Mouse (Mus musculus) liver (tissue): ENCODE data around the gene Ushbp1.
"Not testable (repeated sequence)": the region's sequence is repeated elsewhere in the genome, so short reads cannot be mapped to it uniquely, and the experiment has no call there.

Experiments used
- DNase-seq: peaks from one replicate; pipeline ENCODE4 v3.0.0-alpha.2; 2020; ENCODE audit warnings: mixed read lengths

The Ushbp1 gene

GRCm38 (mm10) chr8:71395629-71396028 lies at the start of gene Ushbp1:
TSS of gene Ushbp1 (minus strand) at chr8:71395802.
- no peak for DNase-seq

GRCm38 (mm10) chr8:71445096-71445495 lies 49.5 kb upstream of the Ushbp1 start:
- DNase-seq = no peak

- DNase-seq = peak; percentile 49
Observed at GRCm38 (mm10) chr8:71441404-71441803, 45.8 kb upstream of the Ushbp1 start.

GRCm38 (mm10) chr8:71437041-71437440 lies 41.4 kb upstream of the Ushbp1 start:
- DNase-seq = no peak

DNA sequence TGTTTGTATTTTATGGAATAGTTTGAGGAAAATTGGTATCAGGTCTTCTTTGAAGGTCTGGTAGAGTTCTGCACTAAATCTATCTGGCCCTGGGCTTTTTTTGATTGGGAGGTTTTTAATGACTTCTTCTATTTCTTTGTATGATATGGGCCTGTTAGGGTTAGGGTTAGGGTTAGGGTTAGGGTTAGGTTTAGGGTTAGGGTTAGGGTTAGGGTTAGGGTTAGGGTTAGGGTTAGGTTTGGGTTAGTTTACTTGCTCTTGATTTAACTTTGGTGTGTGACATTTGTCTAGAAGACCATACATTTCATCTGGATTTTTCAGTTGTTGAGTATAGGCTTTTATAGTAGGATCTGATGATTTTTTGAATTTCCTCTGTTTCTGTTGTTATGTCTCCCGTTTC lies 37.3 kb upstream of the Ushbp1 start:
- not testable (repeated sequence) for DNase-seq

DNA sequence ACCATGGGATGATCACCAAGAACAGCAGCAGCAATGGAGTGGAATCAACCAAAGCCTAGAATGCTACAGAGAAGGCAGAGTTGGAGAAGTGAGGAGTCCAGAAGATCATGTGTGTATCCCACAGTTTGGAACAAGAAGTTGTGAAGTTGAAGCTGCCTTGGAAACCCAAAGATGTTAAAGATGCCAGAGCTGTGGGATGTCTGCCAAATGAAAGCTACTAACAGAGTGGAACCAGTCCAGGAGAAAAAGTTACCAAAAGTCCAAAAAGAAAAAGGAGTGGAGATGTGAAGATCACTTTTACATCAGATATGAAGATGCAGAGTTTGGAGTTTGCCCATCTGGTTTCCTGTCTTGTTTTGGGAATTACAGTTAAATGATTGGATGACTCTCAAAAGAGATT lies 26.5 kb upstream of the Ushbp1 start:
- no peak for DNase-seq

GRCm38 (mm10) chr8:71411535-71412273 lies 16.1 kb upstream of the Ushbp1 start:
- no peak for DNase-seq

GRCm38 (mm10) chr8:71408231-71408630 lies 12.6 kb upstream of the Ushbp1 start:
- no peak for DNase-seq

GRCm38 (mm10) chr8:71407441-71407840 lies 11.8 kb upstream of the Ushbp1 start:
- no peak for DNase-seq

GRCm38 (mm10) chr8:71406099-71407015 lies 10.8 kb upstream of the Ushbp1 start:
- DNase-seq = peak; percentile 88

- DNase-seq = peak; percentile 98
Observed at GRCm38 (mm10) chr8:71405401-71406098, 9.9 kb upstream of the Ushbp1 start, which contains the start of gene Ankle1. TSS of gene Ankle1 (plus strand) at chr8:71406010.

DNA sequence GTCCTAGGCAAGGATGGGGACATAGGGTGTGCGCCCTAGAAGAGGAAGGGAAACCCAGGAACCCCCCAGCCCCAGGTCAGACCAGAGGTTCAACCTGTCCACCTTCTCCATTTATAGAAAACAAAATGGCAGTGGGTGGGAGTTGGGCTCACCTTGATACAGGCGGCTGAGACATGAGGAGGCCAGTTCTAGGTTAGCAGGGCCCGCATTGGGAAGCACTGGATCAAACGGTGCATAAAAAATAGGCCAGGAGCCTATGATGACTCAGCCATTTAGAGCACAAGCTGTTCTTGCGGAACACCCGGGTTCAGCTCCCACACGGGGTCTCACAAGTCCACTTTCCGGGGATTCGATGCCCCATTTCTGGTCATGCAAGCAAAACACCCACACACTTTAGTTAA lies 9.3 kb upstream of the Ushbp1 start:
- no peak for DNase-seq

DNA sequence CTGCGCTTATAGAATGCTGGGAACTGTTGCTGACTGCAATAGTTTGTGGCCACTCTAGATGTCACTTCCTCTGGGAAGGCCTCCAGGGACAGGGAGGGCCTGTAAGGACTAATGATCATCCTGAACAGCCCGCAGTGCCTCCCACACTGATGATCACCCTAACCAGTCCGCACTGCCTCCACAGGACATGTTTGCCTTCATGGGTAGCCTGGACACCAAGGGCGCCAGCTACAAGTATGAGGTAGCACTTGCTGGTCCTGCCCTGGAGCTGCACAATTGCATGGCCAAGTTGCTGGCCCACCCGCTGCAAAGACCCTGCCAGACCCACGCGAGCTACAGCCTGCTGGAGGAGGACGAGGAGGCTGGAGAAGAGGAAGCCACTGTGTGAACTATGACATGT lies 8.4 kb upstream of the Ushbp1 start:
- no peak for DNase-seq

- DNase-seq = peak; percentile 1
Observed at GRCm38 (mm10) chr8:71403107-71403885, 7.7 kb upstream of the Ushbp1 start.

DNA sequence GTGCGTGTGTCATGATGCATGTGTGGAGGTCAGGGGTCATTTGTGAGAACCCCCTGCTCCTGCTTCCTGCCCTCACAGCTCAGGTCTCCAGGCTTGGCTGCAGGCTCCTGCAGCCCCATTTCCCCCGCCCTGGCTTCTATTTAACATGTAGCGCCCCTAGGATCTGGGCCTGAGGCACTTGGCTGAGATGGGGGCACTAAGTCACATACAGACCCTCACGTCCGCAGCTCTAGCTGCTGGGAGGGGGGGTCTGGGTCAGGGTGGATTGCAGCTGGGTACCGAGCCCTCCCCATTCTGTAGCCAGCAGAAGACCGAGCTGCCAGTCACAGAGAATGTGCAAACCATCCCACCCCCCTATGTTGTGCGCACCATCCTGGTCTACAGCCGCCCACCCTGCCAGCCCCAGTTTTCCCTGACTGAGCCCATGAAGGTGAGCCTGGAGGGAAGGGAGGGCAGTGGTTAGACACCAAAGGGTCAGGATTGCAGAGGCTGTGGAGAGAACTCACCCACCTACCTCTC lies 6.9 kb upstream of the Ushbp1 start:
- DNase-seq = peak; percentile 2

DNA sequence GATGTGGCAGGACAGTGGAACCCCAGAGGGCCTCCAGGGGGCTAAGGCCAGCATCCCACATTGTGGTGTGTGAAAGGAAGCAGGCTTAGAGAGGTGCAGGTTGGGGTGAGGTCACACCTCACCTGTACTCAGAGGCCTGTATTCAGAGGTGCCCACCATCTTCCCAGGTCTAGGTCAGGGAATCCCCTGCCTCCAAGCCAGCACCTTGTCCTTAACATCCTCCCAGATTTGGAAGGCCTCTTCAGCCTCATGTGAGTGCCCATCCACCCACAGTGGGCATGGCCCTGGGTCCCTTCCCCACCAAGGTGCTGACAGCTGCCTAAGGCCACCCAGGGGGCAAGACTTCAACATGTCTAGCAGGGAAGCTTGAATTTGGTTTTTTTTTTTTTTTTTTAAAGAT lies 5.9 kb upstream of the Ushbp1 start:
- DNase-seq = peak; percentile 2

DNA sequence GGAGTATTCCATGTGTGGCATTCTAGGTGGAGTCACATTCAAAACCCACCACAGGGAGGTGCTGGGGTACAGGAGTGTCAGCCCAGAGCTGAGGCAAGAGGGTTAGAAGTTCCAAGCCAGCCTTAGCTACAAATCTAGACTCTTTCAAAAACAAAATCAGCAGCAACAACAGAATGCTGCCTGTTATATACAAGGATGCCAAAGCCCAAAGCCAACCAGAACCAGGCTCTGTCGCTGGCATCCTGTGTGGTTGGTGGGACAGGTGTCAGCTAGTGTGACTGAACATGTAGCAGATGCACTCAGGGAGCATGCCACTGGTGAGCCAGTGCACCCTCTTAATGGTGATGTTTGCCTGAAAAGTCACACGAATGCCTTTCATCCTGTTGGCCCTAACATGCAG lies 5.2 kb upstream of the Ushbp1 start:
- peak; percentile 1 for DNase-seq

- no peak for DNase-seq
Observed at GRCm38 (mm10) chr8:71397701-71398100, 2.1 kb upstream of the Ushbp1 start.

DNA sequence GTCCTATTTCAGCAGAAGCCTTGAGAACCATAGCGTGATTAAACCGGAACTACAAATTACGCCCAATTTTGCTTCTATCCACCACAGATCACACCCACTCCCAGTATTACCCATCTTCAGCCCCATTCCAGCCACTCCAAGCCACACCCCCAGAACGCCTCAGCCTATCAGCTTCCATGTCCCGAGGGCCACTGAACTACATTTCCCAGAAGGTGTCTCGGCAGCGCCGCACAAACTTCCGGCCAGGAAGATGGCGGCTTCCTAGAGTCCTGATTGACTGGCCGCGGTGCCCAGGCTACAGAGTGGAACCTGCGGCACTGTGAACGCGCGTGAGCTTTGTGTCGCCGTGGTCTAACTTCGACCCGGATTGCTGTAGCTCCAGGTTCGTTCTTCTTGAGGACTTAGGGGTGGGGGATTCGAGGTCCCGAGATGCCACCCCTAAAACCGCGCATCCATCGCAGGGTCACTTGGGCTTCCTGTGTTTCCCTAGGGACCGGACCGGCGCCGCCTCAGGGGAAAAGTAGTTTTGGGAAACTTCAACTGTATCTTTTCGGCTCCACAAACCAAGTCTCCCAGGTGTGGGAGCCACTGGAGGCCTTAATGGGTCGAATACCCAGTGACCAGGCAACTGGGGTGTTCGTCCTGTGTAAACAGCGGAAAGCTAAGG lies 1.2 kb upstream of the Ushbp1 start, which contains the start of gene Babam1:
Gene Babam1, plus strand, starts transcription at position 223 of the 667 bp plus-strand sequence.
- peak; percentile 93 for DNase-seq

GRCm38 (mm10) chr8:71395071-71395470 lies 531 bp downstream of the Ushbp1 start:
- DNase-seq = peak; percentile 2

- DNase-seq = no peak
Observed at GRCm38 (mm10) chr8:71394481-71394880, 1.1 kb downstream of the Ushbp1 start.
